14 mouse cellular contexts compared by ENCODE assay signal in genomic region chr2:37565579-37565978, GRCm38 (mm10). TPM values are rescaled to one million over a fixed set of nuclear protein-coding genes. Genes with fewer than 3 reads are reported as not detected.
DNase-seq lines count a peak whose midpoint lies in the region; ATAC-seq and TF ChIP-seq lines count a peak whose summit lies in the region.
"Had no signal": no experiment of that assay in that cellular context is flagged by ENCODE, and none has a peak within 500 bp of the region (broad histone marks: within the 10 kb centered on the region; RNA-seq: fewer than 3 reads in every experiment).

No protein-coding gene starts in this region.

- intact Hi-C loops in left cerebral cortex, postnatal 10 days (cut with DNase I) = no loop called here

- no peaks in the 10 kb centered on the region for H3K79me2 ChIP-seq in liver, adult 2 months (ENCODE audit: control insufficient read depth, insufficient read depth, low read length)

- TF ChIP-seq EP300 in liver, postnatal 0 days (IDR thresholded peaks at IDR 0.05; ENCODE audit: low read depth) = no peak

- DNase-seq in liver, adult 2 months (ENCODE audit: extremely low read depth, low read depth, low spot score) = peak; percentile 75
- no peak for DNase-seq in liver, embryonic 11.5 days (ENCODE audit: low spot score)
- peak; percentile 34 for DNase-seq in MEL-GATA-1-ER (ENCODE audit: extremely low read depth, low read depth)
- no peak for DNase-seq in liver, postnatal 0 days
- DNase-seq in thymus, postnatal 4 days = peak; percentile 10
- no peak for DNase-seq in cerebellum, adult 11-12 months
- DNase-seq in left cerebral cortex, postnatal 10 days (ENCODE audit: extremely low spot score in 1 of 2, low spot score in 2 of 2) = no peak
- DNase-seq: adrenal gland, postnatal 25 days; cerebellum, postnatal 14 days; kidney, postnatal 10 days; left cerebral cortex, postnatal 4 days; right cerebral cortex, adult 18-20 months had no signal

- no peak for TF ChIP-seq CTCF in liver, adult 2 months (IDR thresholded peaks at IDR 0.05; ENCODE audit: low read depth, low read length)
- no peak for TF ChIP-seq CTCF in liver, postnatal 0 days (IDR thresholded peaks at IDR 0.05; ENCODE audit: low read depth)

- H3K36me3 ChIP-seq in liver, adult 2 months (ENCODE audit: control insufficient read depth, insufficient read depth, low read length) = peaks cover 49% of the 10 kb centered on the region
- H3K36me3 ChIP-seq in liver, embryonic 11.5 days (ENCODE audit: control insufficient read depth, insufficient read depth, low read length) = peaks cover 11% of the 10 kb centered on the region; the same call in 1 of the 2 replicates
- peaks cover 46% of the 10 kb centered on the region for H3K36me3 ChIP-seq in liver, postnatal 0 days (replicated peaks; ENCODE audit: insufficient read depth, low read length)

- 4% methylated on average over 2 of the region's 2 CpGs for WGBS in liver, adult 2 months
- 42% methylated on average over 2 of the region's 2 CpGs for WGBS in liver, embryonic 11.5 days
- WGBS in liver, postnatal 0 days (ENCODE audit: insufficient replicate concordance) = 30% methylated on average over 2 of the region's 2 CpGs

- no peak overlapping the region for H3K4me2 ChIP-seq in liver, embryonic 11.5 days
- no peak overlapping the region for H3K4me2 ChIP-seq in liver, postnatal 0 days (ENCODE audit: low read depth, low read length)
- H3K4me2 ChIP-seq: embryonic facial prominence, embryonic 12.5 days; heart, embryonic 15.5 days had no signal

- H3K27me3 ChIP-seq in liver, adult 2 months (ENCODE audit: control insufficient read depth, insufficient read depth, low read length) = no peaks in the 10 kb centered on the region
- H3K27me3 ChIP-seq in liver, embryonic 11.5 days (replicated peaks; ENCODE audit: control insufficient read depth, insufficient read depth, low read length) = no peaks in the 10 kb centered on the region
- H3K27me3 ChIP-seq in liver, postnatal 0 days (ENCODE audit: insufficient read depth, low read length) = no peaks in the 10 kb centered on the region
- H3K27me3 ChIP-seq: embryonic facial prominence, embryonic 12.5 days; heart, embryonic 15.5 days had no signal

- ATAC-seq in liver, embryonic 11.5 days (replicated peaks; ENCODE audit: low FRiP score) = no peak; the same call in 1 of the 2 replicates
- peak; percentile 28; the same call in 1 of the 2 replicates for ATAC-seq in liver, postnatal 0 days

- no peak overlapping the region for H3K9ac ChIP-seq in liver, adult 2 months (ENCODE audit: low read depth, low read length)
- no peak overlapping the region for H3K9ac ChIP-seq in liver, embryonic 11.5 days (ENCODE audit: low read depth, low read length)
- no peak overlapping the region for H3K9ac ChIP-seq in liver, postnatal 0 days (replicated peaks)
- H3K9ac ChIP-seq: embryonic facial prominence, embryonic 12.5 days; heart, embryonic 15.5 days had no signal

- no peak overlapping the region for H3K4me3 ChIP-seq in liver, adult 2 months (ENCODE audit: insufficient read depth, low read depth, low read length)
- no peak overlapping the region for H3K4me3 ChIP-seq in liver, embryonic 11.5 days (ENCODE audit: low read depth, low read length)
- H3K4me3 ChIP-seq in liver, postnatal 0 days (ENCODE audit: low read depth, low read length) = no peak overlapping the region
- H3K4me3 ChIP-seq: embryonic facial prominence, embryonic 12.5 days; heart, embryonic 15.5 days had no signal

- H3K9me3 ChIP-seq in liver, embryonic 11.5 days (ENCODE audit: control insufficient read depth, low read length) = no peaks in the 10 kb centered on the region
- no peaks in the 10 kb centered on the region for H3K9me3 ChIP-seq in liver, postnatal 0 days (ENCODE audit: low read length)
- H3K9me3 ChIP-seq: embryonic facial prominence, embryonic 12.5 days; heart, embryonic 15.5 days had no signal

- H3K27ac ChIP-seq in liver, adult 2 months (replicated peaks; ENCODE audit: insufficient read depth, low read depth, low read length) = no peak overlapping the region
- no peak overlapping the region for H3K27ac ChIP-seq in liver, embryonic 11.5 days (ENCODE audit: low read depth, low read length)
- H3K27ac ChIP-seq in liver, postnatal 0 days (ENCODE audit: low read depth) = no peak overlapping the region
- H3K27ac ChIP-seq: embryonic facial prominence, embryonic 12.5 days had no signal

- H3K4me1 ChIP-seq in liver, adult 2 months (ENCODE audit: control insufficient read depth, insufficient read depth, low read length) = peaks cover 12% of the 10 kb centered on the region
- peaks cover 4% of the 10 kb centered on the region; the same call in 1 of the 2 replicates for H3K4me1 ChIP-seq in liver, embryonic 11.5 days (replicated peaks; ENCODE audit: control insufficient read depth, insufficient read depth, low read length)
- H3K4me1 ChIP-seq in liver, postnatal 0 days (ENCODE audit: insufficient read depth) = peaks cover 7% of the 10 kb centered on the region
- H3K4me1 ChIP-seq: embryonic facial prominence, embryonic 12.5 days had no signal

- no peak for TF ChIP-seq POLR2A in liver, adult 2 months (IDR thresholded peaks at IDR 0.05; ENCODE audit: extremely low read depth, insufficient read depth, low read length)

RNA-seq across cellular contexts. Expression of gene Gpr21, which starts 49.4 kb away (rescaled TPM):
- 1.0 and 1.3 TPM in 2 replicates for total RNA-seq in liver, adult 2 months (2014; rRNA removed)
- 0.06 TPM in 1 of 2 replicates, not detected in the other for polyA plus RNA-seq in liver, adult 2 months (2012; rRNA removed)
- polyA plus RNA-seq in liver, embryonic 11.5 days (2014; fragmentation: Nextera tagmentation; extraction: Ambion mirVana) = 0.25 and 0.51 TPM in 2 replicates
- polyA plus RNA-seq in liver, postnatal 0 days (2015; fragmentation: Nextera tagmentation; extraction: Ambion mirVana) = 0.08 and 0.09 TPM in 2 replicates
- 10 to 100 TPM; 13.8 to 15.7 TPM for total RNA-seq in left cerebral cortex, postnatal 10 days (2021)

Comparison
In these comparisons a context has a peak if more than half of its experiments do, and no peak if none do; other contexts are left out.
1. DNase-seq: peak in liver, adult 2 months (single experiment), MEL-GATA-1-ER (single experiment) and thymus, postnatal 4 days (single experiment); none in liver, embryonic 11.5 days (single experiment), liver, postnatal 0 days (single experiment), cerebellum, adult 11-12 months (single experiment) and left cerebral cortex, postnatal 10 days (0 of 2).